Mouse (Mus musculus) neutrophil, adult 5-6 weeks (primary cell): ENCODE data around the gene Arhgap44. TPM values are rescaled to one million over a fixed set of nuclear protein-coding genes. Genes with fewer than 3 reads are reported as not detected.

Source experiments
- ATAC-seq: fragments of 151-379, 151-347 bp; 2 replicates; pipeline ENCODE4 v1.8.0; 2017; ENCODE audit warnings: mild to moderate bottlenecking, moderate TSS enrichment; ENCODE audit not compliant: insufficient number of reproducible peaks, poor library complexity, low FRiP score, severe bottlenecking; ENCODE audit errors: extremely low read depth
- total RNA-seq: library from RNA; stranded (forward); fragments of 200-1000 nt; gene quantifications from 2 replicates; pipeline ENCODE4 v1.2.3, GENCODE M21; 2017

The Arhgap44 gene
- total RNA-seq, 1 experiment from 2014 or later: not detected

GRCm38 (mm10) chr11:65032221-65032620 lies 130.5 kb downstream of the Arhgap44 start:
- no peak for ATAC-seq

GRCm38 (mm10) chr11:65030201-65030600 lies 132.6 kb downstream of the Arhgap44 start:
- ATAC-seq: no peak

DNA sequence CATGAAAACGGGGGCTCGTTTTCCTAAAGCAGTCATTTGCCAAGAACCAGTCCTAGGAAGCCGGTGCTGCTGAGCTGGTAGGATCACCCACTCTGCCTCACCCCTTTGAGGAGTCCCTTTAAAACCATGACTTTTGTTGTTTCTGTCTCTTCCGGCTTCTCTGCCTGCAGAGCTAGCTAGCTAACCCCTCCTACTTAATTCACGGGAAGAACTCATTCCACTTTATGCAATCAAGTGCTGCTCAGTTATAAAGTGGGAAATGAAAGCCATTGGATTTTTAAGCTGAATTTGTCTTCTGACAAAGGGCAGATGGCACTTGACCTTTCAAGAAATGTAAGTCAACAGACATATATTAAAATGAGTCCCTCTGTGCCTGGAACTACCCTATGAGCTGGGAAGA lies 134.7 kb downstream of the Arhgap44 start:
- ATAC-seq: no peak

DNA sequence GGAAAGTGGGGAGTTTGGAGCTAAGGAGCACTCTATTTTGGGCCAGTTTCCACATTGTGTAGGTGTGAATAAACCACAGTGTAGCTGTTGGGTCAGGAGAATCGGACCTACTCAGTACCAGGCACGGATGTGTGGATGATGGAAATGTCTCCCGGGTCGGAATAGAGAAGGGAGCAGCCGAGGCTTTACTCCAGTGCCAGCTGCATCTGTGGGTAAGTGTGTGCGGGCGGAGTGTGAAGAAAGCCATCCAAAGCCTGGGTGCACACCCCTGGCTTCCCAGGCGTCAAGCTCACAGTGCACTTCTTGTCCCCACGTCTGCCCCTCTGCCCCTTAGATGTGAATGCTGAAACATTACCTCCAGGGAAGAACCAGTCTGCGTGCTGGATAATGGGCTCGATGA lies 140.0 kb downstream of the Arhgap44 start:
- ATAC-seq: no peak

DNA sequence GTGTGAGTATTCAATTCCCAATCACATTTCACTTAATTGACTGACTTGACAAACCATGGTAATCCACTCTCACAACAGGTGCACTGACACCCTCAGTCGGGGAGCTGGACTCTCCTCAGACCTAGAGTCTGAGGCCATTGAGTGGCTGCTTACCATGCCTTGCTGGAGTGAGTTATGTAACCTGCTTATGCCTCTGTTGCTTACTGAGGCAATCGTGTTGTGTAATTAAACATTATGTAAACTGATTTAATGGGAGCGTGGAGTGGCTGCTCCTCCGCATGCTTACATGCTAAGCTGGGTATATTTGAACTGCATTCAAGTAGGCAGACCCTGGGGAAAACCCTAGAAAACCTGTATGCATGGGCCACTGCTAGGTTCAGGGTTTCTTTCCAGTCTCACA lies 142.0 kb downstream of the Arhgap44 start:
- ATAC-seq: no peak

DNA sequence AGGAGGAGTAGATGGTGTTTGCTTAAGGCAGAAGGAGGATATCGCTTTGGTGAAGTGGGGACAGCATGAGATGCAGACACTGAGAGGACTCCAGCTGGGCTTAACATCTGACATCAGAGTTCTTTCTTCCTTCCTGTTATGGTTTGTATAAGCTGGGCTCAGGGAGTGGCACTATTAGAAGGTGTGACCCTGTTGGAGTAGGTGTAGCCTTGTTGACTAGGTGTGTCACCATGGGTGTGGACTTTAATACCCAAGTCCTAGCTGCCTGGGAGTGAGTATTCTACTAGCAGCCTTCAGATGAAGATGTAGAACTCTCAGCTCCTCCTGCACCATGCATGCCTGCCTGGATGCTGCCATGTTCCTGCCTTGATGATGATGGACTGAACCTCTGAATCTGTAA lies 146.0 kb downstream of the Arhgap44 start:
- no peak for ATAC-seq

DNA sequence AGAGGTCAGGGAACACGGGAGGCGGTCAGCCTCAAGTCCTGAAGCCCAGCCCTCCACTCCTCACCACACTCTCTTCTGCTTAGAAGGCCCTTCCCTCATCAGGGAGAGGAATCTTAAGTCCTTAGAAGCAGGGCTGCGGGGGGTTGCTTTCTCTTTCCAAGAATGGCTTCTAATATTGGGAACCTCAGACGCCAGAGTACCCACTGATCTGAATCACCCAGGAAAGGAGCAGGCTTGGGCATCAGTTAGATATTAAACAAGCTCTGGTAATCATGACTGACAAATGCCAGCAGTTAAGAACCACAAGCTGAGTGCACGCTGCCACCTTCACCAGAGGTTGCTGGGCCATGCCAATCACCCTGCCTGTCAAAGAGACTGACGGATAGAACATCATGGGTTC lies 148.9 kb downstream of the Arhgap44 start:
- ATAC-seq: no peak

DNA sequence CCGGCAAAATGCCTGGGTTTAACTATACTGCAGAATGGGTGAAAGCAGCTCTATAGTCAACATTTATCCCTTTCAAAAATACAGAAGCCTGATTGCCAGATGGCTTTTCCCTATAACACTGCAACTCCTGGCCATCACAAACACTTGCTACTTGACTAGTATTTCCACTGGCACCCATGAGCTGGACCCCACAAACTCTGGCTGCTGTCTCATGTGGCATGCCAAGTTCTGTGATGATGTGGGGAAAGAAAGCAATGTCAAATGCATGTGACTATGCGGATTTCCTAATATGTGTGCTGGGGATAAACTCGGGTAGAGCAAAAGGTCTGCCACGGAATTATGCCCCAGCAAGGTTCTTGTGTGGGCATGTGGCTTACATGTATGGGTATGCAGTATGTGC lies 156.7 kb downstream of the Arhgap44 start:
- no peak for ATAC-seq

- ATAC-seq: no peak
Measured at GRCm38 (mm10) chr11:65004836-65005235, 157.9 kb downstream of the Arhgap44 start.

GRCm38 (mm10) chr11:65003611-65004010 lies 159.2 kb downstream of the Arhgap44 start:
- ATAC-seq: no peak

DNA sequence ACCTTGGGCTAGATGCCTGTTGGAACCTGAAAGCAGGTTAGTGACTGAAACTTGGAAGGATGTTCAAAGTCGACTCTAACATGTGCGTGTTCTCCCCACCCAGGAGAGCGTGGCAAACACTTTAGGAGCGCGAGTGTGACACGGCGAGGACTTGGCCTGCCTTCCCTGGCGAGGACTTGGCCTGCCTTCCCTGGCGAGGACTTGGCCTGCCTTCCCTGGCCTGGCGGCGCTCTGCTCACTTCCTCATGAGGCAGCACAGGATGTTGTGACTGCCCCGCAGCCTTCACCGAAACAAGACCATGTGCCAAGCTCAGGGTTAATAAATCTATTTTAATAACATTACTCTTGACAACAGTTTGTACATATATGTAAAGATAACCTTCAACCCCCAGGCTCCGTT lies 161.0 kb downstream of the Arhgap44 start:
- no peak for ATAC-seq

- no peak for ATAC-seq
Measured at GRCm38 (mm10) chr11:64999685-65000084, 163.1 kb downstream of the Arhgap44 start.

GRCm38 (mm10) chr11:64998439-64998838 lies 164.3 kb downstream of the Arhgap44 start:
- ATAC-seq: no peak

GRCm38 (mm10) chr11:64988556-64988955 lies 174.2 kb downstream of the Arhgap44 start:
- ATAC-seq: no peak

DNA sequence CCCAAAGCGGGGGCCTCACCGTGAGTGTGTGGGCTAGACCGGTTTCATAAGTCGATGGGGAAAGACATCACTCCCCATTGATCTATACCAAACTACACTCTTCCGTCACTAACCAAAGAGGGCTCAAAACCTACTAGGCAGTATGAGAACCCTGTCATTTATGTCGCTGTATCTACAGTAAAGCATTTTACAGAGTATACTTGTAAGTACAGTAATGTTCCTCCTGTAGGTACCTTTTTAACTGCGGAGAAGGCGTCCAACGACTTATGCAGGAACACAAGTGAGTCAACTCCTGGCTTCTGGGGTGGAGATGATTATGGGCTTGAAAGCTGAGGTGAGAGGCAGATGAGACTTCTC lies 183.3 kb downstream of the Arhgap44 start:
- ATAC-seq: no peak

GRCm38 (mm10) chr11:64978720-64979488 lies 183.9 kb downstream of the Arhgap44 start, which contains the start of gene Elac2:
TSS of gene Elac2 (plus strand) at chr11:64979038.
- ATAC-seq: peak; percentile 99

DNA sequence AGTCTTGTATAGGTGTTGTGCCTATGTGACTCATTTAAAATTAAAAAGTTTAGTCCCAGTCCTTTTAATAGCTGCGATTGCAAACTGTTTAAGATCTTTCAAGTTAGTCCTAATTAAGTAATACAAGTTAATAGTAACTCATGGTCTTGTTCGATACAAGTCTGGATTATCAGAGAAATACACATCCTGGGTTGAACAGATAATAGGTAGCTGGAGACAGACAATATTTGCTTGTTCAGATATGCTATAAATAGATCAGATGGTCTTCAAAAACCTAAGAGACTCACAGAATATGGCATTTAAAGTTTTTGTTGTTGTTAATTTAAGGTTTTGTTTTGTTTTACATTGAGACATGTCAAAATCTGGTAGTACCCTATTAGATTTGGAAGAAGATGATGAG lies 190.3 kb downstream of the Arhgap44 start:
- no peak for ATAC-seq

GRCm38 (mm10) chr11:64971471-64971988 lies 191.2 kb downstream of the Arhgap44 start:
- ATAC-seq: no peak

DNA sequence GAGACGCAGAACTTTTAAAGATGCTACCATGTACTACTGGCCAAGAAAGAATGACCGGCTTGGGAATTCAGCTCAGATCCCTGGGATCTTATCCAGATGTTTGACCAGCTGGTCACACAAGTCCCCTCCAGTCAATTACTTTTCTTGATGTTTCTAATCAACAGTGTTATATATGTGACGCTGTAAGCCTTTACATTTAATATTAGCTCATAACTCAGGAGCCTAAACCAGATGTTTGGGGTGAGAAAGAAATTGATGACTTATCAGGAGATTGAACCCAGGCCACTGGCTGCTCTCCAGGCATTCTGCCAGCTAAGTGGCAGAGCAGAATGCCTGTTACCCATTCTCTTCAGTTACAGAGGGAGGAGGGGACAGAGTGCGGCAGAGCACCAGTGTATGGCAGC lies 193.8 kb downstream of the Arhgap44 start:
- no peak for ATAC-seq

DNA sequence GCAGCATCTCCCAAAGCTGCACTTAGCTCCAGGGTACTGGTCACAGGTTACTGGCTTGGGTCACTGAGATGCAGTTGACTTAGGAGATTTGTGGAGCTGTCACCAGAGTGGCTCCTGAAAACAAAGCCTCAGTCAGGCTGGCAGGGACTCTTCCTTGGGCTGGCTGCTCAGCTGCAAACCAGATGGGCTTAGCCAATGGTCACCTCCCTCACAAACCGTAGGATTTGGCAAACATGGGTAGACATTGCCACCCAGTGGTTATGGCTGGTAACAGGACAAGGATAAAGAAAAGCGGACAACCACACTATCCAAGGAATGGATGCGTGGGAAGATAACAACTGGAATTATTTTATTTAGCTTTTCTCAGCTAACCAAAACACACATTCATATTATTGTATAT lies 194.3 kb downstream of the Arhgap44 start:
- no peak for ATAC-seq

GRCm38 (mm10) chr11:64962629-64963028 lies 200.1 kb downstream of the Arhgap44 start:
- ATAC-seq: no peak
